Mouse (Mus musculus): ENCODE results near the gene Rbfox1. TPM values are rescaled to one million over a fixed set of nuclear protein-coding genes. Genes with fewer than 3 reads are reported as not detected.

Rbfox1 gene
- total and polyA plus RNA-seq, 3 experiments = not detected

GRCm38 (mm10) chr16:6986494-6986893, 1101.3 kb downstream of the Rbfox1 start:
- Histone ChIP-seq H3K27ac (ENCODE audit: control insufficient read depth, low read depth, low read length) (no peak overlapping the region), H3K27me3 (ENCODE audit: control insufficient read depth in 1 of 2, insufficient read depth in 2 of 2, low read length in 2 of 2) (no peaks in the 10 kb centered on the region), H3K79me2 (ENCODE audit: control insufficient read depth, insufficient read depth, low read length, poor library complexity) (no peaks in the 10 kb centered on the region), H3K9ac (ENCODE audit: control insufficient read depth, low read depth, low read length, poor library complexity, severe bottlenecking) (no peak overlapping the region), H3K9me3 (replicated peaks; ENCODE audit: insufficient read depth, low read length) (no peaks in the 10 kb centered on the region), H3K36me3 (ENCODE audit: control insufficient read depth in 1 of 2, insufficient read depth in 2 of 2, low read length in 2 of 2) (no peaks in the 10 kb centered on the region), H3K4me1 (ENCODE audit: control insufficient read depth in 1 of 2, insufficient read depth in 2 of 2, low read length in 2 of 2) (no peaks in the 10 kb centered on the region), H3K4me3 (ENCODE audit: control insufficient read depth in 1 of 2, insufficient read depth in 1 of 2, low read depth in 2 of 2, low read length in 2 of 2) (no peak overlapping the region)
- TF ChIP-seq CTCF (IDR thresholded peaks at IDR 0.05 in 2 of 3, conservative IDR thresholded peaks at IDR 0.05 in 1 of 3; ENCODE audit: control insufficient read depth in 1 of 3, insufficient read depth in 1 of 3, low read depth in 2 of 3, low read length in 3 of 3, poor library complexity in 1 of 3, severe bottlenecking in 1 of 3) = no peak
- TF ChIP-seq TCF12 (IDR thresholded peaks at IDR 0.05; ENCODE audit: low read depth, low read length) = no peak
- no peak for TF ChIP-seq MYC (IDR thresholded peaks at IDR 0.05; ENCODE audit: low read depth, low read length)
- no peak for TF ChIP-seq NELFE (IDR thresholded peaks at IDR 0.05; ENCODE audit: low read depth, low read length)
- no peak for TF ChIP-seq POLR2AphosphoS5 (IDR thresholded peaks at IDR 0.05; ENCODE audit: borderline replicate concordance, low read depth, low read length)
- no peak for DNase-seq (ENCODE audit: low read depth, low spot score)

GRCm38 (mm10) chr16:6992251-6992650, 1107.1 kb downstream of the Rbfox1 start:
- no peak for DNase-seq (ENCODE audit: low read depth, low spot score)
- H3K9me3 ChIP-seq (replicated peaks; ENCODE audit: insufficient read depth, low read length) = no peaks in the 10 kb centered on the region
- no peak overlapping the region for H3K27ac ChIP-seq (ENCODE audit: control insufficient read depth, low read depth, low read length)
- no peak overlapping the region for H3K9ac ChIP-seq (ENCODE audit: control insufficient read depth, low read depth, low read length, poor library complexity, severe bottlenecking)
- TF ChIP-seq CTCF (IDR thresholded peaks at IDR 0.05 in 2 of 3, conservative IDR thresholded peaks at IDR 0.05 in 1 of 3; ENCODE audit: control insufficient read depth in 1 of 3, insufficient read depth in 1 of 3, low read depth in 2 of 3, low read length in 3 of 3, poor library complexity in 1 of 3, severe bottlenecking in 1 of 3) = no peak
- TF ChIP-seq CHD1 (IDR thresholded peaks at IDR 0.05; ENCODE audit: low read depth, low read length) = no peak
- no peak for TF ChIP-seq MAZ (IDR thresholded peaks at IDR 0.05; ENCODE audit: low read depth, low read length)
- no peak for TF ChIP-seq USF2 (IDR thresholded peaks at IDR 0.05; ENCODE audit: borderline replicate concordance in 1 of 2, insufficient read depth in 1 of 2, low read depth in 1 of 2, low read length in 2 of 2)
- TF ChIP-seq GATA1 (IDR thresholded peaks at IDR 0.05; ENCODE audit: low read depth, low read length) = no peak
- no peak for TF ChIP-seq SIN3A (IDR thresholded peaks at IDR 0.05; ENCODE audit: low read length)
- TF ChIP-seq UBTF (IDR thresholded peaks at IDR 0.05; ENCODE audit: borderline replicate concordance, insufficient read depth, low read depth, low read length) = no peak
- TF ChIP-seq MXI1 (IDR thresholded peaks at IDR 0.05; ENCODE audit: low read depth, low read length) = no peak
- TF ChIP-seq MYC (IDR thresholded peaks at IDR 0.05; ENCODE audit: low read depth, low read length) = no peak
- no peak for TF ChIP-seq BHLHE40 (IDR thresholded peaks at IDR 0.05; ENCODE audit: borderline replicate concordance, low read depth, low read length)
- TF ChIP-seq RCOR1 (IDR thresholded peaks at IDR 0.05; ENCODE audit: low read depth, low read length) = no peak
- no peaks in the 10 kb centered on the region for H3K36me3 ChIP-seq (ENCODE audit: control insufficient read depth in 1 of 2, insufficient read depth in 2 of 2, low read length in 2 of 2)
- no peaks in the 10 kb centered on the region for H3K79me2 ChIP-seq (ENCODE audit: control insufficient read depth, insufficient read depth, low read length, poor library complexity)
- H3K27me3 ChIP-seq (ENCODE audit: control insufficient read depth in 1 of 2, insufficient read depth in 2 of 2, low read length in 2 of 2) = no peaks in the 10 kb centered on the region
- no peak overlapping the region for H3K4me3 ChIP-seq (ENCODE audit: control insufficient read depth in 1 of 2, insufficient read depth in 1 of 2, low read depth in 2 of 2, low read length in 2 of 2)
- no peaks in the 10 kb centered on the region for H3K4me1 ChIP-seq (ENCODE audit: control insufficient read depth in 1 of 2, insufficient read depth in 2 of 2, low read length in 2 of 2)

- Histone ChIP-seq H3K4me1 (ENCODE audit: control insufficient read depth in 1 of 2, insufficient read depth in 2 of 2, low read length in 2 of 2) (no peaks in the 10 kb centered on the region), H3K27ac (ENCODE audit: control insufficient read depth, low read depth, low read length) (no peak overlapping the region), H3K79me2 (ENCODE audit: control insufficient read depth, insufficient read depth, low read length, poor library complexity) (no peaks in the 10 kb centered on the region), H3K36me3 (ENCODE audit: control insufficient read depth in 1 of 2, insufficient read depth in 2 of 2, low read length in 2 of 2) (no peaks in the 10 kb centered on the region), H3K4me3 (ENCODE audit: control insufficient read depth in 1 of 2, insufficient read depth in 1 of 2, low read depth in 2 of 2, low read length in 2 of 2) (no peak overlapping the region), H3K9ac (ENCODE audit: control insufficient read depth, low read depth, low read length, poor library complexity, severe bottlenecking) (no peak overlapping the region), H3K9me3 (replicated peaks; ENCODE audit: insufficient read depth, low read length) (no peaks in the 10 kb centered on the region), H3K27me3 (ENCODE audit: control insufficient read depth in 1 of 2, insufficient read depth in 2 of 2, low read length in 2 of 2) (no peaks in the 10 kb centered on the region)
- TF ChIP-seq POLR2AphosphoS5 (IDR thresholded peaks at IDR 0.05; ENCODE audit: borderline replicate concordance, low read depth, low read length) (no peak), KAT2A (conservative IDR thresholded peaks at IDR 0.05; ENCODE audit: low read depth, low read length) (no peak), ELF1 (IDR thresholded peaks at IDR 0.05; ENCODE audit: low read depth, low read length) (no peak), CHD2 (IDR thresholded peaks at IDR 0.05; ENCODE audit: low read length) (no peak), GATA1 (IDR thresholded peaks at IDR 0.05; ENCODE audit: low read depth, low read length) (no peak), ZMIZ1 (IDR thresholded peaks at IDR 0.05; ENCODE audit: low read depth, low read length) (no peak), RAD21 (IDR thresholded peaks at IDR 0.05; ENCODE audit: low read depth, low read length) (no peak), MYB (IDR thresholded peaks at IDR 0.05; ENCODE audit: low read depth, low read length) (no peak), NELFE (IDR thresholded peaks at IDR 0.05; ENCODE audit: low read depth, low read length) (no peak), MAX (IDR thresholded peaks at IDR 0.05; ENCODE audit: low read length) (no peak), TAL1 (IDR thresholded peaks at IDR 0.05; ENCODE audit: low read length) (no peak)
- DNase-seq (ENCODE audit: low read depth, low spot score) = no peak
Measured at GRCm38 (mm10) chr16:6993180-6993579, 1108.0 kb downstream of the Rbfox1 start.
